Mouse (Mus musculus) testis, postnatal 14 days (tissue): ENCODE results near the gene Ifna11.
A peak's percentile ranks its signal among the peaks of the same experiment; 100 is the strongest.

ENCODE experiments used
- DNase-seq: peaks from one replicate; pipeline ENCODE4 v3.0.0; 2021; ENCODE audit warnings: low spot score

The Ifna11 gene

DNA sequence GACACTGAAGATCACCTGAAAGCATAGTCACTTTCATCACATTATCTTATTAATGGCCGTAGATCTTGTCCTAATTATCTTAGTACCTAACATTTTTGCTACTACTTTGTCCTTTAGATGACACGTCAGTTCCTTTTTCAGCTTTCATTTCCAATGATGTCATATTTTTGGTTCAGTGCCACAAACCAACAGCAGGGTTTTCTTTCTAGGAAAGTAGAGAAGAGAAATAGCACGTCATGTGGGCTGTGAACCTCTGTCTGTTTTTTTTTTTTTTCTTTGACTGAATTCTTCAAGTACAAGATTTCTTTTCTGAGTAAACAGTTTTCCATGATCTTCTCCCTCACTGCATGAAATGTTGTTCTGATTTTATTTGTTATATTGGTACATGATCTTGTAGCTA is 20.3 kb downstream of the Ifna11 start:
- no peak for DNase-seq

DNA sequence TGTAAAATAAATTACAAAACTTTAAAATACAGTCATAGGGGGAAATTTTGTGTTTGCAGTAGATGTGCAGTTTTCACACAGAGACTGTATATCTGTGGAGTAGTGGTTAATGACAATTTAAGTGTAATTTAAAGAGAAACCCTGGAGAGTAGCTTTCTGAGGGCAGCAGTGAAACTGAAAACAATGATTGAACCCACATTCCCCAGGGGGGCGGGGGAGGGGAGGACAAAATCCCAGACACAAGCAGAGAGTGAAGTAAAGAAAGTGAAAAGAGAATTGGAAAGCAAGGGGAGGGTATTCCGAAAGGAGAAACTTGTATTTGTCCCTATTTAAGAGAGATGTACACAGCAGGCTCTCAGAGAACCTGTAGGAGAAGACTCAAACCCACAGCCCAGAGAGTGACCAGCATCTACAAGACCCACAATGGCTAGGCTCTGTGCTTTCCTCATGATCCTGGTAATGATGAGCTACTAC is 21.7 kb downstream of the Ifna11 start, which contains the start of gene Ifna4:
Gene Ifna4, plus strand, starts transcription at position 424 of the 474 bp plus-strand sequence.
- DNase-seq, result no peak

DNA sequence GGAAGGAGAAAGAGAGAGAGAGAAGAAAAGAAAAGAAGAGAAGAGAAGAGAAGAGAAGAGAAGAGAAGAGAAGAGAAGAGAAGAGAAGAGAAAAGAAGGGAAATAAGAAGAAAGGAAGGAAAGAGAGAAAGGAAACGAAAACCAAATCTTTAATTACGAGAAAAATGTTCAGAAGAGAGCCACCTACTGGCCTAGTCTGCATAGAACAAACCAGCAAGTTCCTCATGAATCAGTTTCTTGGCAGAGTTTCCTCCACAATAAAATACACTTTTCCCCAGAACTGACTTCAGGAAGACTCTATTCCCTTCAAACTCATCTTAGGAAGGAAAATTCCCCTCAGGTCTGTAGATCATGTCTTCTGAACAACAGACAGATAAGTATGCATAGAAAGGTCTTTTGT is 25.6 kb downstream of the Ifna11 start:
- no peak for DNase-seq

DNA sequence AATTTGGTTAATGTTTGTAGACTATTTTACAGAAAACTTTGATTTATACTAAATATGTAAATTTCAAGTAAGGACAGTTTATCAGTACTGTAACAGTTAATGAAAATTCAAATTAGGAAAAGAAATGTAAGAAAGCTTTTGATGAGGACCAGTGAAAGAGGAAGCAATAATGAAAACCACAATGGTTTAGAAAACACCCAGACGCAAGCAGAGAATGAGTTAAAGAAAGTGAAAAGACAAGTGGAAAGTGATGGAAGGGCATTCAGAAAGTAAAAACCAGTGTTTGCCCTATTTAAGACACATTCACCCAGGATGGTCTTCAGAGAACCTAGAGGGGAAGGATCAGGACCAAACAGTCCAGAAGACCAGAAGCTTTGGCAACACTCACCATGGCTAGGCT is 29.9 kb downstream of the Ifna11 start, which contains the start of gene Ifna1:
Gene Ifna1, plus strand, starts transcription at position 390 of the 400 bp plus-strand sequence.
- no peak for DNase-seq

DNA sequence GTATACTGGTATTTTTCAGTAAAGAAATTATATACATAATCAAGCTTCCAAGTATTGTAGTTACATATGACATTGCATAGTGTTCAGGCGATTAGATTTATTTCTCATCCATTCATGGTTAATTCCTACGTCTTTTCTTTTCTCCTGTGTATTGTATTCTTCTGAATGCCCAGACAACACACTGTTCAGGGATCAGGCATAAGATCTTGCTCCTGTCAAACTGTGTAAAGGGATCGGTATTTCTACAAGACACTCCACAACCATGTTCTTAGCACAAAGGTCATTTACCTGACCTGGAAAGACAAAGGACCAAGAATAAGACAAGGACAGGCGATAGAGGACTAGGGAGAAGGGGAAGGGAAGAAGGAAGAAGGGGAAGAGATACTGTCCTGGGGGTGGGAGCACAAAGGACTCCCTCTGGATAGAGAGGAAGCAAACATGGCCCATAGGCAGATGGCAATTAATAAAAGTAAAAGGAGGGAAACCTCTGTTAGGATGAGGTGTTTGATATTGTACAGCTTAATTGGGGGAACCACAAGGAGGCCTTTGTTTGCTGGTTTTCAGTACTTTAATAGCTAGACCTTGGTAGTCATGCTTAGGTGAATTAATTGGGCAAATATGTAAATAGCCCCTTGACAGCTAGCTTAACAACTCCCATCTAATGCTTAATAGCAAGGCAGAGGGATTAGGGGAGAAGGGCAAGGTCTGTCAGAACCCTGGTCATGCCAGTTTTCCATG is 31.4 kb downstream of the Ifna11 start:
- no peak for DNase-seq

DNA sequence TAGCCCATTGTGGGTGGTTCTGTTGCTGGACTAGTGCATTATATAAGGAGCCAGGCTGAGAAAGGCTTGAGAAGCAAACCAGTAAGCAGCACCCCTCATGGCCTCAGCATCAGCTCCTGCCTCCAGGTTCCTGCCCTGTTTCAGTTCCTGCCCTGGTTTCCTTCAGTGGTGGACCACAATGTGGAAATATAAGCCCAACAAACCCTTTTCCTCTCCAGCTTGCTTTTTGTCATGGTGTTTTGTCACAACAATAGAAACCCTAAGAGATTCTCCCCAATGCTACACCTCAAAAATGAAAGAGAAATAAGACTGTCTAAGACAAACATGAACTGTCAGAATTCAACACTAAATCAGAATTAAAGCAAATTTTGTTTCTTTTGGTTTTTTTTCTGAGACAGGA is 39.5 kb downstream of the Ifna11 start:
- DNase-seq, result no peak

DNA sequence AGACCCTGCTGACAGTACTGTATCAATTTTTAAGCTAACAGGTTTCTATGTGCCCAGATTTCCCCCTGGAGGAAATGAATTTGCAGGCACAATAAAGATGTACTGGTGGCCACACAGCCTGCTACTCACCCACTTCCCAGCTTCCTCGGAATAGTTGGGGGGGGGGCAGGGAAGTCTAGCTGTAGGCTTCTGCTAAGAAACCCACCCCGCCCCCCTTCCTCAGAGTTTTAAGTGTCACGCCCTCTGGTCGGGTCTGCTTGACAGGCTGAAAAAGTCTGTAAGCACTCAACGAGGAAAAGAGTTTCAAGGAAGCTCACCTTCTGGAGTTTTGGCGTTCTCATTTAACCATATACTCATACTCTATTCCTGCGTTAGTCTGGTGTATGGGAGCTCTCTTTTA is 43.5 kb downstream of the Ifna11 start:
- no peak for DNase-seq

DNA sequence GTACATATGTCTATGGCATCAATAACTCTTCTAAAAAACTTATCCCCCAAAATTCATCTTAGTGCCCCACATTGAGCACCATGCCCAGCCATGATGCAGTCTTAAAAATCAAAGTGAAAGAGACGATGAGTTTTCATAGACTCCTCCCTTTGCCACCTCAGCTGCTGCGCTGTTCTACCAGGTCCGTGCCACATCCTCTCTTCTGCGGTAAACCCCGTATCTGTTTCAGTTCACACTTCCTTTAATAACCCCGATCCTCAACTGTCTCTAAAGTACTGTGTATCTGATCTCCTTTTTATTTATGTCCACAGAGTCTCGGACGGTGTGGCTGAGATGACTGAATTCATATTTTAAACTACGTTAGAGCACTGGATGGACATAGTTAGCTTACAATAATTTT is 44.8 kb downstream of the Ifna11 start:
- no peak for DNase-seq

DNA sequence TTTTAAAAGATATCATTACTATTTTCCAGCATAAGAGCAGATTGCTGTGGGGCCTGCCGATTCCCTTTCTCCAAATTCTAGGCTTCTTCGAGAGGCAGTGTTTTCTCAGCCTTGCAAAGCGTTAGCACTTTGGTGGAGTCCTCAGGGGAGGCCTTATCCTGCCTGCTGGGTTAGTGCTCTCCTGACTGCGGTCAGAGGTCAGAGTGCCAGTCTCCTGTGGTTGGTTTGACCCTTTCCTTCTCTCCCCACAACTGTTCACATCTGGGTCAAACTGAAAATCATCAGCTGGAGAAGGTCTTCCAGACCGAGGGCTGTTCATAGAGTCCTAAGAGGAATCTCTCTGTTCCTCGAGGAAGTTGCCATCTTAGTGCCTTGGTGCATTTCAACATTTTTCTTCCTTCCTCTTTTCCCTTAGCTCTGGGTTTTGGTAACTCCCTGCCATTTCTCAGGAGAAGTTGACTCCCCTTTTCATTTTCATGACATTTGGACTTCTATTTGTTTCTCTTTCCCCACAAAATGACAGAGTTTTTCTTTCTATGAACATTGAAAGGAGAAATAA is 45.3 kb downstream of the Ifna11 start:
- DNase-seq, result no peak

DNA sequence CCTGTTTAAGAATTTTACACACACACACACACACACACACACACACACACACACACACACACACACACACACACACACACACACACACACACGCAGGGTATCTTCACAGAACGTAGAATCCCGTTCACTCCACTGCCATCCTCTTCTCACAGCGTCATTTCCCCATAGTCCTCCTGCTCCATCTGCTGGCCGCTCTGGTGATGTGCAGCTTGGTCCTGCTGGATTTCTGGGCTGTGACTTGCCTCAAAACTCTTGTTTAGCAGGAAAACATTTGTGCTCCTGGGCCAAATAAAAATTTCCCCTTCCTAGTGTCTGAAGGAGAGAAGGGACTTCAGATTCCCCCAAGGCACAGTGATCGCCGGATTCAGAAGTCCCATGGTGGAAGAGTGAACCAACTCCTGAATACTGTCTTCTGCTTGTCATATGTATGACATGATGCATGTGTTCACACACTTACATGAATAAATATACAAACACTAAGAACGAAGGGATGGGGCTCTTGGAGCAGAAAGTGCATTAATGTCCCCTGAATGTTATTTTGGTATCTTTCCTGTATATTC is 47.7 kb downstream of the Ifna11 start:
- peak; percentile 37 for DNase-seq

DNA sequence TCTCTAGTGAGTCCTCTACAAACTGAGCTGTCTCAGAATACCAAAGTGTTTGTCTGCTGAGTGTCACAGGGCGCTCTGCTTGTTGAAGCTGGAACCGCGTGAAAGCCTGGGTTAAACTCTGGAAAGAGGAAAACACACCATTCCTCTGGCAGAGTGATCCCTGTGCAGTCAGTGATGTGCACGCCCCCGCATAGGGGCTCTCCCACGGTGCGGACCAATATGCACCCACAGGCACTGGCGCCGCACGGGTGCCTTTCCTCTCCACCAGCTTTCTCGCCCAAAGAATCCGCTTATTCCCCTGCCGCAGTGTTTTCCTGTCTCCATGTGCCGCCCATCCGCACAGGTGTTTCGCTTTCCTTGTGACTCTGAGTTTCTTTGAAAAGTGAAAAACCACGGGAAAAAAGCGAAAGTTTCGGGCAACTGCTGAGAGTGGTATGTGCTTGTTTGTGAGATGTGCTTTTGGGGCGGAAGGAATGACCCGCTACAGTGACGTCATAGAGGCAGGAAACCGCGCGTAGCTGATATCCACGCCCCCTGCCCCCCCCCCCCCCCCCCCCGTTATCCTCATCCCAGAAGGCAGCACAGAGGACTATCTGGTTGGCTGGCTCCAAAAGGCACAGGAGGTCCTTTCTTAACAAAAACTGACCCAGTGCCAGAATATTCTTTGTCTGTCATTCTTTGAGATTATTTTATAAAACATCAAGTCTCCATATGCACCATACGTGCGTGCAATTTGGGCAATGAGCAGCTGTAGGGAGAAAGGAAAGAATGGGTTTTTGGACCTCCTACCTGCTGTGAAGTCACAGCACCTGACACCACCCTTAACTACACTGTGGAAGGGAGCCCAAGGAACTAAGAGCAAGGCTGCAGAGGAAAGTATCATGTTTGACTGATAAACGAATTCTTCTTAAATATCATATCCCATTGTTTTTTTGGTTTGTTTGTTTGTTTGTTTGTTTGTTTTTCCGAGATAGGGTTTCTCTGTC is 48.5 kb downstream of the Ifna11 start:
- no peak for DNase-seq
